Mouse (Mus musculus) heart, adult 11 months (tissue): ENCODE results near the gene Pusl1.

Experiments
- DNase-seq: peaks from one replicate; pipeline ENCODE4 v3.0.0; 2022

Gene Pusl1

GRCm38 (mm10) chr4:155886330-155886729 lies 5.3 kb downstream of the Pusl1 start:
- peak; percentile 76 for DNase-seq

- DNase-seq: peak; percentile 92
These were observed 8.0 kb downstream of the Pusl1 start for GRCm38 (mm10) chr4:155883587-155883986.

GRCm38 (mm10) chr4:155871404-155871803 lies 20.2 kb downstream of the Pusl1 start:
- DNase-seq: peak; percentile 82

- DNase-seq: peak; percentile 100
These were observed 22.1 kb downstream of the Pusl1 start, which contains the start of the genes Cptp and Ints11 for GRCm38 (mm10) chr4:155869317-155870033. Gene Cptp, minus strand, starts transcription at chr4:155869440. Gene Ints11, plus strand, starts transcription at chr4:155869546.

GRCm38 (mm10) chr4:155868614-155869298 lies 22.8 kb downstream of the Pusl1 start:
- no peak for DNase-seq

GRCm38 (mm10) chr4:155863001-155863400 lies 28.6 kb downstream of the Pusl1 start, which contains the start of gene Tas1r3:
Gene Tas1r3, minus strand, starts transcription at chr4:155863362.
- peak; percentile 92 for DNase-seq

GRCm38 (mm10) chr4:155861787-155862186 lies 29.8 kb downstream of the Pusl1 start:
- DNase-seq: peak; percentile 90

GRCm38 (mm10) chr4:155859318-155859717 lies 32.3 kb downstream of the Pusl1 start:
- DNase-seq: peak; percentile 90

- DNase-seq: no peak
These were observed 34.7 kb downstream of the Pusl1 start for GRCm38 (mm10) chr4:155856881-155857280.

- DNase-seq: peak; percentile 84
These were observed 35.5 kb downstream of the Pusl1 start for GRCm38 (mm10) chr4:155856071-155856470.

GRCm38 (mm10) chr4:155854991-155855390 lies 36.6 kb downstream of the Pusl1 start:
- DNase-seq: no peak

- DNase-seq: peak; percentile 91
These were observed 38.2 kb downstream of the Pusl1 start for GRCm38 (mm10) chr4:155853421-155853820.

- peak; percentile 94 for DNase-seq
These were observed 39.6 kb downstream of the Pusl1 start for GRCm38 (mm10) chr4:155851951-155852411.

GRCm38 (mm10) chr4:155851368-155851767 lies 40.2 kb downstream of the Pusl1 start:
- DNase-seq: peak; percentile 88

- peak; percentile 87 for DNase-seq
These were observed 41.7 kb downstream of the Pusl1 start for GRCm38 (mm10) chr4:155849792-155850451.

GRCm38 (mm10) chr4:155849391-155849790 lies 42.2 kb downstream of the Pusl1 start:
- DNase-seq: peak; percentile 91

GRCm38 (mm10) chr4:155848434-155849095 lies 43.0 kb downstream of the Pusl1 start:
- peak; percentile 92 for DNase-seq

- peak; percentile 96 for DNase-seq
These were observed 43.8 kb downstream of the Pusl1 start for GRCm38 (mm10) chr4:155847591-155848352.

- DNase-seq: peak; percentile 99
These were observed 44.6 kb downstream of the Pusl1 start, which contains the start of gene Dvl1 for GRCm38 (mm10) chr4:155846871-155847578. Gene Dvl1, plus strand, starts transcription at chr4:155847402.

GRCm38 (mm10) chr4:155843231-155843630 lies 48.4 kb downstream of the Pusl1 start:
- peak; percentile 86 for DNase-seq

- peak; percentile 94 for DNase-seq
These were observed 49.8 kb downstream of the Pusl1 start for GRCm38 (mm10) chr4:155841651-155842270.
